Mouse (Mus musculus) ES-E14 (cell line): ENCODE results near the gene Ldb2.

ENCODE experiments used
- CHD2 ChIP-seq: IDR thresholded peaks from 2 replicates; pipeline ENCODE4 v1.6.1; 2014; ENCODE audit warnings: mild to moderate bottlenecking, low read depth, low read length, inconsistent platforms
- MAFK ChIP-seq: IDR thresholded peaks from 2 replicates; pipeline ENCODE4 v1.6.1; 2014; ENCODE audit warnings: mild to moderate bottlenecking, low read depth, low read length, inconsistent platforms; ENCODE audit not compliant: insufficient read depth
- ZC3H11A ChIP-seq: IDR thresholded peaks from 2 replicates; pipeline ENCODE4 v1.6.1; 2012; ENCODE audit warnings: low read depth, mild to moderate bottlenecking, inconsistent platforms, low read length, borderline replicate concordance
- ZNF384 ChIP-seq: IDR thresholded peaks from 2 replicates; pipeline ENCODE4 v1.6.1; 2012; ENCODE audit warnings: low read depth, low read length, inconsistent platforms

- no peak for TF ChIP-seq ZNF384
- no peak for TF ChIP-seq CHD2
- no peak for TF ChIP-seq ZC3H11A
- no peak for TF ChIP-seq MAFK
These were observed 987 bp downstream of the Ldb2 start for GRCm38 (mm10) chr5:44798493-44798892.
